Mouse (Mus musculus): ENCODE measurements around the gene Slc5a2. TPM values are rescaled to one million over a fixed set of nuclear protein-coding genes. Genes with fewer than 3 reads are reported as not detected.

Gene Slc5a2
- total and polyA plus RNA-seq, 3 experiments = 0.37 TPM; not detected in 2

GRCm38 (mm10) chr7:128240131-128240784 lies 25.2 kb upstream of the Slc5a2 start:
- H3K9ac ChIP-seq (ENCODE audit: low read depth, low read length) = no peak overlapping the region
- no peaks in the 10 kb centered on the region for H3K36me3 ChIP-seq (ENCODE audit: control insufficient read depth, insufficient read depth, low read length)
- no peak overlapping the region for H3K4me3 ChIP-seq
- 96% methylated on average over 27 of the region's 27 CpGs for WGBS
- intact Hi-C loops (cut with DNase I) = loop anchor here (10.0 kb wide), 1 partner anchor 375 kb away; the partner anchor contains the start of gene Inpp5f
- TF ChIP-seq POLR2A (IDR thresholded peaks at IDR 0.05; ENCODE audit: insufficient read depth, low read depth, low read length) (no peak), EP300 (IDR thresholded peaks at IDR 0.05; ENCODE audit: insufficient read depth, low read depth, low read length) (no peak), CTCF (IDR thresholded peaks at IDR 0.05) (no peak)
- no peaks in the 10 kb centered on the region for H3K27me3 ChIP-seq (ENCODE audit: control insufficient read depth, insufficient read depth, low read length)
- H3K4me1 ChIP-seq (ENCODE audit: control insufficient read depth, insufficient read depth, low read length) = peaks cover 4% of the 10 kb centered on the region
- no peaks in the 10 kb centered on the region for H3K79me2 ChIP-seq (replicated peaks; ENCODE audit: control insufficient read depth, insufficient read depth, low read length)
- DNase-seq = no peak
- no peak overlapping the region for H3K27ac ChIP-seq

- H3K79me2 ChIP-seq (replicated peaks; ENCODE audit: control insufficient read depth, insufficient read depth, low read length) = no peaks in the 10 kb centered on the region
- no peak for TF ChIP-seq POLR2A (IDR thresholded peaks at IDR 0.05; ENCODE audit: insufficient read depth, low read depth, low read length)
- TF ChIP-seq EP300 (IDR thresholded peaks at IDR 0.05; ENCODE audit: insufficient read depth, low read depth, low read length) = no peak
- TF ChIP-seq CTCF (IDR thresholded peaks at IDR 0.05) = no peak
- H3K4me3 ChIP-seq = no peak overlapping the region
- no peaks in the 10 kb centered on the region for H3K4me1 ChIP-seq (ENCODE audit: control insufficient read depth, insufficient read depth, low read length)
- 95% methylated on average over 16 of the region's 16 CpGs for WGBS
- no peaks in the 10 kb centered on the region for H3K27me3 ChIP-seq (ENCODE audit: control insufficient read depth, insufficient read depth, low read length)
- intact Hi-C loops (cut with DNase I) = loop anchor here (10.0 kb wide), 1 partner anchor 372 kb away; the partner anchor contains the start of gene Inpp5f
- DNase-seq = no peak
- H3K36me3 ChIP-seq (ENCODE audit: control insufficient read depth, insufficient read depth, low read length) = no peaks in the 10 kb centered on the region; the same call in 1 of the 2 replicates
- H3K27ac ChIP-seq = no peak overlapping the region
- no peak overlapping the region for H3K9ac ChIP-seq (ENCODE audit: low read depth, low read length)
These were observed 23.1 kb upstream of the Slc5a2 start for GRCm38 (mm10) chr7:128242331-128242730.

- DNase-seq = no peak
These were observed 21.5 kb upstream of the Slc5a2 start for GRCm38 (mm10) chr7:128243921-128244320.

GRCm38 (mm10) chr7:128244410-128245025 lies 20.9 kb upstream of the Slc5a2 start:
- Histone ChIP-seq H3K4me3 (0 out of 2 replicates have a peak overlapping the region, but pooled peaks have one; percentile 18), H3K27ac (peak overlapping the region; percentile 57), H3K36me3 (ENCODE audit: control insufficient read depth, insufficient read depth, low read length) (no peaks in the 10 kb centered on the region; the same call in 1 of the 2 replicates), H3K79me2 (replicated peaks; ENCODE audit: control insufficient read depth, insufficient read depth, low read length) (no peaks in the 10 kb centered on the region), H3K9ac (ENCODE audit: low read depth, low read length) (peak overlapping the region; percentile 61), H3K4me1 (ENCODE audit: control insufficient read depth, insufficient read depth, low read length) (peaks cover 2% of the 10 kb centered on the region; the same call in 1 of the 2 replicates), H3K27me3 (ENCODE audit: control insufficient read depth, insufficient read depth, low read length) (no peaks in the 10 kb centered on the region)
- 91% methylated on average over 18 of the region's 18 CpGs for WGBS
- TF ChIP-seq EP300 (IDR thresholded peaks at IDR 0.05; ENCODE audit: insufficient read depth, low read depth, low read length) = no peak
- TF ChIP-seq CTCF (IDR thresholded peaks at IDR 0.05) = no peak
- no peak for TF ChIP-seq POLR2A (IDR thresholded peaks at IDR 0.05; ENCODE audit: insufficient read depth, low read depth, low read length)
- intact Hi-C loops (cut with DNase I) = loop anchor here (5.0 to 10.0 kb wide), 2 partner anchors 370 to 463 kb away; partner anchors contain the start of gene Inpp5f
- DNase-seq = no peak

More at GRCm38 (mm10) chr7:128243921-128244320, 21.5 kb upstream of the Slc5a2 start:
- WGBS = 50% methylated on average over 10 of the region's 10 CpGs
- no peak for TF ChIP-seq POLR2A (IDR thresholded peaks at IDR 0.05; ENCODE audit: insufficient read depth, low read depth, low read length)
- no peak for TF ChIP-seq EP300 (IDR thresholded peaks at IDR 0.05; ENCODE audit: insufficient read depth, low read depth, low read length)
- no peak for TF ChIP-seq CTCF (IDR thresholded peaks at IDR 0.05)
- intact Hi-C loops (cut with DNase I) = loop anchor here (10.0 kb wide), 1 partner anchor 371 kb away; the partner anchor contains the start of gene Inpp5f
- Histone ChIP-seq H3K36me3 (ENCODE audit: control insufficient read depth, insufficient read depth, low read length) (no peaks in the 10 kb centered on the region; the same call in 1 of the 2 replicates), H3K4me3 (0 out of 2 replicates have a peak overlapping the region, but pooled peaks have one; percentile 18), H3K27ac (peak overlapping the region; percentile 57), H3K4me1 (ENCODE audit: control insufficient read depth, insufficient read depth, low read length) (peaks cover 2% of the 10 kb centered on the region; the same call in 1 of the 2 replicates), H3K9ac (ENCODE audit: low read depth, low read length) (peak overlapping the region; percentile 61), H3K79me2 (replicated peaks; ENCODE audit: control insufficient read depth, insufficient read depth, low read length) (no peaks in the 10 kb centered on the region), H3K27me3 (ENCODE audit: control insufficient read depth, insufficient read depth, low read length) (no peaks in the 10 kb centered on the region)

- H3K27me3 ChIP-seq (ENCODE audit: control insufficient read depth, insufficient read depth, low read length) = no peaks in the 10 kb centered on the region
- H3K36me3 ChIP-seq (ENCODE audit: control insufficient read depth, insufficient read depth, low read length) = no peaks in the 10 kb centered on the region; the same call in 1 of the 2 replicates
- H3K4me1 ChIP-seq (ENCODE audit: control insufficient read depth, insufficient read depth, low read length) = peaks cover 2% of the 10 kb centered on the region; the same call in 1 of the 2 replicates
- TF ChIP-seq POLR2A (IDR thresholded peaks at IDR 0.05; ENCODE audit: insufficient read depth, low read depth, low read length) (no peak), CTCF (IDR thresholded peaks at IDR 0.05) (no peak), EP300 (IDR thresholded peaks at IDR 0.05; ENCODE audit: insufficient read depth, low read depth, low read length) (no peak)
- WGBS = 92% methylated on average over 4 of the region's 4 CpGs
- no peak overlapping the region for H3K9ac ChIP-seq (ENCODE audit: low read depth, low read length)
- no peak for DNase-seq
- H3K4me3 ChIP-seq = no peak overlapping the region
- intact Hi-C loops (cut with DNase I) = loop anchor here (5.0 to 10.0 kb wide), 2 partner anchors 369 to 462 kb away; partner anchors contain the start of gene Inpp5f
- no peaks in the 10 kb centered on the region for H3K79me2 ChIP-seq (replicated peaks; ENCODE audit: control insufficient read depth, insufficient read depth, low read length)
- peak overlapping the region; percentile 95 for H3K27ac ChIP-seq
These were observed 19.9 kb upstream of the Slc5a2 start for GRCm38 (mm10) chr7:128245547-128245946.
